Comparison of ENCODE assay signal across 8 mouse cellular contexts in the genomic region with DNA sequence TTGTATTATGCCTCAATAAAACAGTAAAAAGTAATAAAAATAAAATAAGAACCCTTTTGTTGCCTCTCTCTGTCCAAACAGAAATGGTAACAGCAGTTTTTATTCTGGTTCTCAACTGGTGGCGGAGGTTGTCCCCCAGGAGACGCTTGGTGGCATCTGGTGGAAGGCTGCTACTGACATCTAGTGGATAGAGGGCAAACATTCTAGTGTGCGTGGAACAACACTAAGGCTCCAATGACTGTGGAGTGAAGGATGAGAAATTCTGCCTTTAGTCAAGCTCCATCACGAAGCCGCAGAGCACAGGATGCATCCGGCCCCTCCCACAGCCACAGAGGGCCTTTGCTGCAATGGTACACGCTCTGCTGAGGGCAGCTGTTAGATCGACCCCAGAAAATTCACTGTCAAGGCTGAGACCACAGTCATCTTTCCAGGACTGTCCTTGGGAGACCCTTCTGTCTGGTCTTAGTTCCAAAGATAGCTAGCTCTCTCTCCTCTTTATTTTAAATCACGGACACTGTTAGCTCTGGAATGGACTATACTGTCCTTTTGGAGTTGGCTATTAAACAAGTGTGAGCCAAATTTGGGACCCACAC. TPM values are rescaled to one million over a fixed set of nuclear protein-coding genes. Genes with fewer than 3 reads are reported as not detected.
DNase-seq lines count a peak whose midpoint lies in the region; ATAC-seq and TF ChIP-seq lines count a peak whose summit lies in the region.

No protein-coding gene starts in this region.

- no peak overlapping the region for H3K4me2 ChIP-seq in kidney, embryonic 15.5 days
- H3K4me2 ChIP-seq in liver, embryonic 11.5 days, result no peak overlapping the region
- H3K4me2 ChIP-seq in neural tube, embryonic 12.5 days (replicated peaks), result no peak overlapping the region

- no peak overlapping the region for H3K9ac ChIP-seq in kidney, embryonic 15.5 days
- H3K9ac ChIP-seq in liver, embryonic 11.5 days (ENCODE audit: low read depth, low read length), result no peak overlapping the region
- H3K9ac ChIP-seq in neural tube, embryonic 12.5 days, result no peak overlapping the region

- H3K27me3 ChIP-seq in C2C12 (ENCODE audit: control insufficient read depth, insufficient read depth, insufficient read length), result no peaks in the 10 kb centered on the region
- H3K27me3 ChIP-seq in kidney, embryonic 15.5 days, result 0 out of 2 replicates have a peak, but pooled peaks cover 3% of the 10 kb centered on the region
- H3K27me3 ChIP-seq in liver, embryonic 11.5 days (replicated peaks; ENCODE audit: control insufficient read depth, insufficient read depth, low read length), result no peaks in the 10 kb centered on the region; the same call in 1 of the 2 replicates
- no peaks in the 10 kb centered on the region for H3K27me3 ChIP-seq in neural tube, embryonic 12.5 days (replicated peaks)

- H3K4me3 ChIP-seq in C2C12 (ENCODE audit: insufficient read depth, poor library complexity, severe bottlenecking), result no peak overlapping the region
- H3K4me3 ChIP-seq in kidney, embryonic 15.5 days (replicated peaks), result no peak overlapping the region
- H3K4me3 ChIP-seq in liver, embryonic 11.5 days (ENCODE audit: low read depth, low read length), result no peak overlapping the region
- no peak overlapping the region for H3K4me3 ChIP-seq in neural tube, embryonic 12.5 days

- peak; percentile 70 for DNase-seq in ZHBTc4 (ENCODE audit: low read depth, low spot score)
- DNase-seq in embryo, embryonic 10 days (ENCODE audit: low spot score), result peak; percentile 74
- peak; percentile 24 for DNase-seq in heart, adult 8-10 months (ENCODE audit: low spot score)
- DNase-seq in liver, embryonic 11.5 days (ENCODE audit: low spot score), result no peak
- DNase-seq in thymus, postnatal 14 days, result peak; percentile 75

- no peaks in the 10 kb centered on the region for H3K79me2 ChIP-seq in C2C12 (ENCODE audit: control insufficient read depth, insufficient read depth)

- H3K79me3 ChIP-seq in C2C12 (ENCODE audit: low read depth), result no peaks in the 10 kb centered on the region

- no peaks in the 10 kb centered on the region for H3K9me3 ChIP-seq in kidney, embryonic 15.5 days (replicated peaks)
- no peaks in the 10 kb centered on the region for H3K9me3 ChIP-seq in liver, embryonic 11.5 days (ENCODE audit: control insufficient read depth, low read length)
- no peaks in the 10 kb centered on the region for H3K9me3 ChIP-seq in neural tube, embryonic 12.5 days

- no peaks in the 10 kb centered on the region for H3K36me3 ChIP-seq in C2C12 (ENCODE audit: control insufficient read depth, insufficient read depth)
- no peaks in the 10 kb centered on the region for H3K36me3 ChIP-seq in kidney, embryonic 15.5 days
- H3K36me3 ChIP-seq in liver, embryonic 11.5 days (ENCODE audit: control insufficient read depth, insufficient read depth, low read length), result no peaks in the 10 kb centered on the region
- H3K36me3 ChIP-seq in neural tube, embryonic 12.5 days, result no peaks in the 10 kb centered on the region

- H3ac ChIP-seq in C2C12 (ENCODE audit: control insufficient read depth, insufficient read length, low read depth), result peak overlapping the region; percentile 48

- peak; percentile 86 for ATAC-seq in kidney, embryonic 15.5 days (replicated peaks; ENCODE audit: low FRiP score)
- peak; percentile 57; the same call in 1 of the 2 replicates for ATAC-seq in liver, embryonic 11.5 days (replicated peaks; ENCODE audit: low FRiP score)
- peak; percentile 76 for ATAC-seq in neural tube, embryonic 12.5 days (ENCODE audit: low FRiP score, low read depth)

- peak; percentile 55 for TF ChIP-seq CTCF in C2C12 (IDR thresholded peaks at IDR 0.05; ENCODE audit: control insufficient read depth, insufficient read depth, insufficient read length)

- H3K27ac ChIP-seq in kidney, embryonic 15.5 days, result no peak overlapping the region
- H3K27ac ChIP-seq in liver, embryonic 11.5 days (ENCODE audit: low read depth, low read length), result no peak overlapping the region
- H3K27ac ChIP-seq in neural tube, embryonic 12.5 days, result no peak overlapping the region

- peaks cover 2% of the 10 kb centered on the region; the same call in 1 of the 2 replicates for H3K4me1 ChIP-seq in kidney, embryonic 15.5 days
- no peaks in the 10 kb centered on the region for H3K4me1 ChIP-seq in liver, embryonic 11.5 days (replicated peaks; ENCODE audit: control insufficient read depth, insufficient read depth, low read length)
- H3K4me1 ChIP-seq in neural tube, embryonic 12.5 days, result no peaks in the 10 kb centered on the region

- WGBS in kidney, embryonic 15.5 days, result 21% methylated on average over 9 of the region's 9 CpGs
- 24% methylated on average over 9 of the region's 9 CpGs for WGBS in liver, embryonic 11.5 days
- WGBS in neural tube, embryonic 12.5 days, result 23% methylated on average over 9 of the region's 9 CpGs

TF ChIP-seq in C2C12, 6 proteins besides CTCF, POLR2A, EP300 and RAD21:
- TF ChIP-seq MYOG (IDR thresholded peaks at IDR 0.05; ENCODE audit: control insufficient read depth, extremely low read depth, insufficient read length), result no peak

RNA-seq across cellular contexts. Expression of a gene that starts 11.6 kb away (rescaled TPM):
- not detected for polyA plus RNA-seq in C2C12 (2012; fragmentation: generic; extraction: Trizol)
- not detected for total RNA-seq in heart, adult 8-10 months (2022)
- not detected in 2 replicates for polyA plus RNA-seq in kidney, embryonic 15.5 days (2015; fragmentation: Nextera tagmentation; extraction: Ambion mirVana)
- not detected in 2 replicates for polyA plus RNA-seq in liver, embryonic 11.5 days (2014; fragmentation: Nextera tagmentation; extraction: Ambion mirVana)
- not detected in 2 replicates for polyA plus RNA-seq in neural tube, embryonic 12.5 days (2016; fragmentation: Nextera tagmentation; extraction: Ambion mirVana)

RNA-seq across cellular contexts. Expression of a gene that starts 16.8 kb away (rescaled TPM):
- polyA plus RNA-seq in C2C12 (2012; fragmentation: generic; extraction: Trizol), result not detected
- not detected for total RNA-seq in heart, adult 8-10 months (2022)
- 5.6 and 6.4 TPM in 2 replicates for polyA plus RNA-seq in kidney, embryonic 15.5 days (2015; fragmentation: Nextera tagmentation; extraction: Ambion mirVana)
- polyA plus RNA-seq in liver, embryonic 11.5 days (2014; fragmentation: Nextera tagmentation; extraction: Ambion mirVana), result not detected in 2 replicates
- not detected in 2 replicates for polyA plus RNA-seq in neural tube, embryonic 12.5 days (2016; fragmentation: Nextera tagmentation; extraction: Ambion mirVana)

RNA-seq across cellular contexts. Expression of a gene that starts 33.0 kb away (rescaled TPM):
- polyA plus RNA-seq in C2C12 (2012; fragmentation: generic; extraction: Trizol), result not detected
- not detected for total RNA-seq in heart, adult 8-10 months (2022)
- polyA plus RNA-seq in kidney, embryonic 15.5 days (2015; fragmentation: Nextera tagmentation; extraction: Ambion mirVana), result not detected in 2 replicates
- polyA plus RNA-seq in liver, embryonic 11.5 days (2014; fragmentation: Nextera tagmentation; extraction: Ambion mirVana), result not detected in 2 replicates
- polyA plus RNA-seq in neural tube, embryonic 12.5 days (2016; fragmentation: Nextera tagmentation; extraction: Ambion mirVana), result not detected in 2 replicates

RNA-seq across cellular contexts. Expression of a gene that starts 44.0 kb away (rescaled TPM):
- polyA plus RNA-seq in C2C12 (2012; fragmentation: generic; extraction: Trizol), result 100 TPM
- 100 to 1,000 TPM; 161 to 179 (median 167) TPM for total RNA-seq in heart, adult 8-10 months (2022)
- 3.6 and 4.2 TPM in 2 replicates for polyA plus RNA-seq in kidney, embryonic 15.5 days (2015; fragmentation: Nextera tagmentation; extraction: Ambion mirVana)
- 0.14 and 0.21 TPM in 2 replicates for polyA plus RNA-seq in liver, embryonic 11.5 days (2014; fragmentation: Nextera tagmentation; extraction: Ambion mirVana)
- 7.9 and 8.3 TPM in 2 replicates for polyA plus RNA-seq in neural tube, embryonic 12.5 days (2016; fragmentation: Nextera tagmentation; extraction: Ambion mirVana)

RNA-seq across cellular contexts. Expression of a gene that starts 53.8 kb away (rescaled TPM):
- polyA plus RNA-seq in C2C12 (2012; fragmentation: generic; extraction: Trizol), result 204 TPM
- 100 to 1,000 TPM; 150 to 260 (median 205) TPM for total RNA-seq in heart, adult 8-10 months (2022)
- polyA plus RNA-seq in kidney, embryonic 15.5 days (2015; fragmentation: Nextera tagmentation; extraction: Ambion mirVana), result 220 and 231 TPM in 2 replicates
- polyA plus RNA-seq in liver, embryonic 11.5 days (2014; fragmentation: Nextera tagmentation; extraction: Ambion mirVana), result 128 and 140 TPM in 2 replicates
- polyA plus RNA-seq in neural tube, embryonic 12.5 days (2016; fragmentation: Nextera tagmentation; extraction: Ambion mirVana), result 227 and 233 TPM in 2 replicates
